1 mouse cellular context compared by ENCODE assay signal in the genomic region with DNA sequence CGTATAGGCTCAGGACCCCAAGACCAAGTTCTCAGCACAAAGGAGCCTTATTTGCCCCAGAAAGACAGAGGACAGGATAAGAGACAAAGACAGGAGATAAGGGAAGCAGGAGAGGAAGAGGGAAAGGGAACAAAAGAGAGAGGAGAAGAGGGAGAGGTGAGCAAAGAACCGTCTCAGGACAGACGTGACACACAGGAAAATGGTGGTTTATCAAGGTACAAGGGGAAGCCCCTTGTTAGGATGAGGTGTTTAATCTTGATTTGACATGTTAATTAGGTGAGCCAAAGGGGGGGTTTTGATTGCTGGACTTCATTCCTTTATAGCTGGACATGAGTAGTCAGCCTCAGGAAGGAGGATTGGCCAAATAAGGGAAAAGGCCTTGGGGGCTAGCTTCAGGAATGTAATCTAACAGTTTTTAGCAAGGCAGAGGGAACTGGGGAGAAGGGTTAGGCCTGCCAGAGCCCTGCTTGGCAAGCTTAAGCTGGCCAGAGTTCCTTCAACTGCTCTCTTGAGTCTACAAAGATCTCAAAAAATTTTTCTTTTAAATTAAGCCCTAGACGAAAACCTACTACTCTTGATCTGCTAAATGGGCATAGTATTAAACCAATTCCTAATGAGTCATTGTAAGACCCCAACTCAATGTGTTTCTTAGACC.
A peak's percentile ranks its signal among the peaks of the same experiment; 100 is the strongest.
TF ChIP-seq lines count a peak whose summit lies in the region.

No protein-coding gene starts in this region.

TF ChIP-seq in MEL, 35 proteins besides CTCF, POLR2A, EP300 and RAD21:
- TF ChIP-seq ELF1 (IDR thresholded peaks at IDR 0.05; ENCODE audit: low read depth, low read length): no peak
- peak; percentile 49; the same call in 1 of the 2 replicates for TF ChIP-seq GATA1 (IDR thresholded peaks at IDR 0.05; ENCODE audit: low read depth, low read length)
